Mouse (Mus musculus): ENCODE measurements around the gene Gpx4.

- no peak for TF ChIP-seq CTCF (IDR thresholded peaks at IDR 0.05)
- TF ChIP-seq EP300 (IDR thresholded peaks at IDR 0.05) = no peak
Measured at GRCm38 (mm10) chr10:80104181-80104580, 57.2 kb downstream of the Gpx4 start.

Data from lung, postnatal 0 days (tissue).